Mouse (Mus musculus): ENCODE data around the gene Arl1.

DNA sequence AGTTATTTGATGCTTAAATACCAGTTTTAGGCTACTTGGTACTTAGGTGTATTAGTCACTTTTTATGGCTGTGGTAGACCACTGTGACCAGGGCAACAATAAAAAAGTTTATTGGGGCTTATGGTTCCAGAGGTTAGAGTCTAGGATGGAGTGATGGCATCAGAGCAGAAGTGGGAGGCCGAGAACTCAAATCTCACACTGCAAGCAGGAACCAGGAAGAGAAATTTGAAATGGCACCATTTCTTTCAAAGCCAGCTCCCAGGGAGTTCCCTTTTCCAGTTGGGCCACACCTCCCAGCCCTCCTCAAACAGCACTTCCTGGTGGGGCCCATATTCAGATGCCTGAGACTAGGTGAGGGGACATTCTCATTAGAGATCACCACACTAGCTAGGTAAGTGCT, 9.2 kb downstream of the Arl1 start:
- TF ChIP-seq CTCF (IDR thresholded peaks at IDR 0.05; ENCODE audit: low read depth), result no peak
- no peak for TF ChIP-seq EP300 (IDR thresholded peaks at IDR 0.05; ENCODE audit: low read depth)

All from heart, postnatal 0 days (tissue).